Mouse (Mus musculus) lung, postnatal 25 days (tissue): ENCODE data around the gene Olfr92.

Experiments
- DNase-seq: peaks from one replicate; pipeline ENCODE4 v3.0.0; 2022; ENCODE audit warnings: low spot score

Olfr92 gene

DNA sequence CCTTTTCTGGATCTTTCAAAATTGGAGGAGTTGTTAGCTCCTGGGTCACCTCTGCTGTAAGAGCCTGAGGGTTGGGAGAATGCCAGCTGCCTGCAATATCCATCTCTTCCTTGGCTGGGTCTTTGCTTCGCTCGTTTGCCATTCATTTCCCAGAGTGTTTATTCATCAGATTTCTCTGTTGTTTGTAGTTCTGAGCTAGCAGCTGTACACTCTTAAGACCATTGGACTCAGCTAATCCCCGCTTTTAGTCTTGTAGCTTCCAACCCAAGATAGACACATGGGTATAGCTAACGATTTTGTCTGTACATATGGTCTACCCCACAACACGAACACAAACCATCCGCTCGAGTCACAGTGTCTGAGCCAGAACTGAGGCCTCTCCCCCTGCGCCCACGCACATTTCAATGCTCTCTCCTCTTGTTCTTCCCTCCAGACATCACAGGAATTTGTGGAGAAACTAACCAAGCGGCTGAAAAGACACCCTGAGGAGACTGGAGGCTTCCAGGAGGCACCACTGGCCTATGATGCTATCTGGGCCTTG is 57.7 kb downstream of the Olfr92 start:
- no peak for DNase-seq

DNA sequence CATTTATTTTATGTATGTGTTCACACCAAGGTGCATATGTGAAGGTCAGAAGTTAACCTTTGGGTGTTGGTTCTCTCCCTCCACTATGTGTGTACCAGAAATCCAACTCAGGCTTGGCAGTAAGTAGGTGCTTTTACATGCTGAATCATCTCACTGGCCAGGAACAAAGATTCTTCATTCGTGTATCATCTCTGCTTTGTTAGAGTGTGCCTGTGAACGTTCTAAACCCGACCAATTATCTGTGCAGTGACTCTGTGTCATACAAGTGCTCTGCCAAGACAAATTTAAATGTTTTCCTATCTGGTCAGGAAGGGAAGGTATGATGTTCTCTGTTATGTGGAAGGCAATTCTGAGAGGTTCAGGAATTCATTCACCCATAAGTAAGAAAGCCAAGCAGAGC is 58.5 kb downstream of the Olfr92 start:
- DNase-seq = no peak
